Comparison of ENCODE assay signal across 8 mouse cellular contexts in the genomic region with DNA sequence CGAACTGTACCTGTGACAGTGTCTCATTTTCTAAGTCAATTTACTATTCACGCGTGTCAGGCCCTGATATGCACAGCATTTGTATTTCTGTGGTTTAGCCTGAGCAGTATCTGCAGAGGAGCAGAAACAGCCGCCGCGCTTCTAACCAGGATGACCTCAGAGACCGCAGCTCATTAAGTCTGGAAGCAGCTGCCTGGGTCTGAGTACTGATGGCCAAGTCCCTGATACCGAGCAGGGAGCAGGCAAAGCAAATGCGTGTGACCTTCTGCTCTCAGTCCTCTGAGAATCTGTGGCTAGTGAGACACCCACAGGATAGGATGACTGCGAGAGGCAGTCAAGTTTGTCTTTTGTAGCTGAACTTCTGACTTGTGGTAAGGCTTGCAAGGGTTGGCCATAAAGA.
A peak's percentile ranks its signal among the peaks of the same experiment; 100 is the strongest.
DNase-seq lines count a peak whose midpoint lies in the region; ATAC-seq lines count a peak whose summit lies in the region.

No protein-coding gene starts in this region.

- H3K27me3 ChIP-seq in limb, embryonic 13.5 days, result no peaks in the 10 kb centered on the region
- H3K27me3 ChIP-seq in forebrain, embryonic 14.5 days (replicated peaks; ENCODE audit: control insufficient read depth, insufficient read depth, low read length), result no peaks in the 10 kb centered on the region

- no peak overlapping the region for H3K9ac ChIP-seq in limb, embryonic 13.5 days
- no peak overlapping the region for H3K9ac ChIP-seq in forebrain, embryonic 14.5 days (ENCODE audit: low read length)

- no peak overlapping the region for H3K4me3 ChIP-seq in limb, embryonic 13.5 days
- no peak overlapping the region for H3K4me3 ChIP-seq in forebrain, embryonic 14.5 days (ENCODE audit: low read depth, low read length)

- 61% methylated on average over 10 of the region's 10 CpGs for WGBS in limb, embryonic 13.5 days
- 82% methylated on average over 10 of the region's 10 CpGs for WGBS in forebrain, embryonic 14.5 days

- no peaks in the 10 kb centered on the region for H3K9me3 ChIP-seq in limb, embryonic 13.5 days
- H3K9me3 ChIP-seq in forebrain, embryonic 14.5 days (replicated peaks; ENCODE audit: control insufficient read depth, low read length), result no peaks in the 10 kb centered on the region

- peak; percentile 29 for ATAC-seq in granulocyte monocyte progenitor cell, adult 5-6 weeks (replicated peaks; ENCODE audit: poor library complexity, severe bottlenecking)
- ATAC-seq in limb, embryonic 13.5 days (ENCODE audit: low FRiP score, low read depth), result no peak; the same call in 1 of the 2 replicates
- peak; percentile 14 for ATAC-seq in neutrophil, adult 5-6 weeks (ENCODE audit: extremely low read depth, insufficient number of reproducible peaks, low FRiP score, poor library complexity, severe bottlenecking)
- no peak for ATAC-seq in forebrain, embryonic 14.5 days

- DNase-seq in spleen, postnatal 36 days (ENCODE audit: low spot score in 2 of 2), result peak; percentile 17 to 25
- no peak for DNase-seq in spleen, adult 12 weeks (ENCODE audit: low spot score)
- no peak for DNase-seq in right cerebral cortex, adult 18-20 months
- DNase-seq in forebrain, embryonic 14.5 days (ENCODE audit: low spot score), result no peak
- DNase-seq in right cerebral cortex, postnatal 25 days, result no peak

- peak overlapping the region; percentile 40; the same call in 1 of the 2 replicates for H3K27ac ChIP-seq in limb, embryonic 13.5 days
- no peak overlapping the region for H3K27ac ChIP-seq in forebrain, embryonic 14.5 days (ENCODE audit: low read depth, low read length)

- peaks cover 12% of the 10 kb centered on the region for H3K36me3 ChIP-seq in limb, embryonic 13.5 days
- H3K36me3 ChIP-seq in forebrain, embryonic 14.5 days (ENCODE audit: control insufficient read depth, insufficient read depth, low read length), result no peaks in the 10 kb centered on the region

- H3K4me1 ChIP-seq in limb, embryonic 13.5 days, result peaks cover 21% of the 10 kb centered on the region
- H3K4me1 ChIP-seq in forebrain, embryonic 14.5 days (ENCODE audit: control insufficient read depth, insufficient read depth, low read length), result no peaks in the 10 kb centered on the region

- H3K4me2 ChIP-seq in limb, embryonic 13.5 days (replicated peaks), result no peak overlapping the region
- no peak overlapping the region for H3K4me2 ChIP-seq in forebrain, embryonic 14.5 days (ENCODE audit: low read length)

Comparison
In these comparisons a context has a peak if more than half of its experiments do, and no peak if none do; other contexts are left out.
1. DNase-seq: peak in spleen, postnatal 36 days (2 of 2); none in spleen, adult 12 weeks (single experiment), right cerebral cortex, adult 18-20 months (single experiment), forebrain, embryonic 14.5 days (single experiment) and right cerebral cortex, postnatal 25 days (single experiment).
2. ATAC-seq: peak in granulocyte monocyte progenitor cell, adult 5-6 weeks (single experiment) and neutrophil, adult 5-6 weeks (single experiment); none in limb, embryonic 13.5 days (single experiment) and forebrain, embryonic 14.5 days (single experiment).